Mouse (Mus musculus) CH12.LX (cell line): ENCODE data around the gene Nt5c2. TPM values are rescaled to one million over a fixed set of nuclear protein-coding genes. Genes with fewer than 3 reads are reported as not detected.

Experiments
- DNase-seq: peaks from one replicate; pipeline ENCODE4 v3.0.0-alpha.2; 2013; ENCODE audit errors: extremely low read depth
- H3K27ac ChIP-seq: 2 replicates; pipeline ENCODE4 v1.5.1; 2012; ENCODE audit warnings: low read depth, mild to moderate bottlenecking, control low read depth, moderate library complexity; ENCODE audit not compliant: insufficient read depth
- H3K27me3 ChIP-seq: replicated peaks from 2 replicates; pipeline ENCODE3; 2012; ENCODE audit warnings: inconsistent platforms
- H3K36me3 ChIP-seq, 2 experiments: replicated peaks in 1 of 2; 2 replicates each; pipeline versions ENCODE3 to v1.6.1; 2012; ENCODE audit warnings: inconsistent platforms in 1 of 2, low read length in 1 of 2, mild to moderate bottlenecking in 1 of 2, mixed read lengths in 1 of 2, moderate library complexity in 1 of 2; ENCODE audit not compliant: control insufficient read depth in 1 of 2, insufficient read depth in 1 of 2
- H3K4me1 ChIP-seq, 2 experiments: 2 replicates each; pipeline ENCODE4 v1.6.1; 2012; ENCODE audit warnings: inconsistent platforms in 1 of 2, moderate library complexity in 1 of 2; ENCODE audit not compliant: insufficient read depth in 2 of 2, control insufficient read depth in 1 of 2
- H3K4me2 ChIP-seq: 2 replicates; pipeline ENCODE4 v1.6.1; 2012; ENCODE audit warnings: low read depth, mild to moderate bottlenecking, control low read depth; ENCODE audit not compliant: poor library complexity, insufficient read depth, severe bottlenecking
- H3K4me3 ChIP-seq, 3 experiments: fragments of 150-350 bp in 1 of 3; sonication (generic) in 1 of 3; replicated peaks in 1 of 3; 2 replicates each; pipeline versions ENCODE3 to v1.5.1; 2011 to 2012; ENCODE audit warnings: low read depth in 2 of 3, low read length in 2 of 3, mild to moderate bottlenecking in 2 of 3, moderate library complexity in 2 of 3, control low read depth in 1 of 3, improper control_type of control experiment in 1 of 3, inconsistent platforms in 1 of 3, mixed read lengths in 1 of 3; ENCODE audit not compliant: poor library complexity in 1 of 3
- H3K79me2 ChIP-seq: replicated peaks from 2 replicates; pipeline ENCODE4 v1.6.1; 2012; ENCODE audit warnings: mild to moderate bottlenecking, moderate library complexity; ENCODE audit not compliant: control insufficient read depth, poor library complexity, insufficient read depth, severe bottlenecking; ENCODE audit errors: extremely low read depth
- H3K9ac ChIP-seq: 2 replicates; pipeline ENCODE4 v1.6.1; 2012; ENCODE audit warnings: low read depth, mild to moderate bottlenecking, control low read depth, moderate library complexity; ENCODE audit not compliant: insufficient read depth
- H3K9me3 ChIP-seq: replicated peaks from 2 replicates; pipeline ENCODE3; 2012; ENCODE audit warnings: low read length, inconsistent platforms, mixed read lengths
- CHD2 ChIP-seq: IDR thresholded peaks from 2 replicates; pipeline ENCODE4 v1.6.1; 2011; ENCODE audit warnings: low read length, improper control_type of control experiment
- ELF1 ChIP-seq: IDR thresholded peaks from 2 replicates; pipeline ENCODE4 v1.6.1; 2014; ENCODE audit warnings: low read depth, mild to moderate bottlenecking, inconsistent platforms, low read length, improper control_type of control experiment
- EP300 ChIP-seq: IDR thresholded peaks from 2 replicates; pipeline ENCODE4 v1.6.1; 2011; ENCODE audit warnings: low read length, improper control_type of control experiment
- ETS1 ChIP-seq: conservative IDR thresholded peaks from 2 replicates; pipeline ENCODE4 v1.6.1; 2012; ENCODE audit warnings: low read depth, mild to moderate bottlenecking, inconsistent platforms, low read length, improper control_type of control experiment, moderate library complexity
- GABPA ChIP-seq: IDR thresholded peaks from 2 replicates; pipeline ENCODE4 v1.6.1; 2012; ENCODE audit warnings: low read depth, low read length, improper control_type of control experiment, inconsistent platforms; ENCODE audit not compliant: insufficient replicate concordance
- HCFC1 ChIP-seq: IDR thresholded peaks from 2 replicates; pipeline ENCODE4 v1.6.1; 2012; ENCODE audit warnings: low read depth, mild to moderate bottlenecking, inconsistent platforms, low read length, improper control_type of control experiment
- JUN ChIP-seq: IDR thresholded peaks from 2 replicates; pipeline ENCODE4 v1.6.1; 2011; ENCODE audit warnings: low read depth, mild to moderate bottlenecking, low read length, improper control_type of control experiment, moderate library complexity; ENCODE audit not compliant: insufficient read depth
- JUND ChIP-seq: conservative IDR thresholded peaks from 2 replicates; pipeline ENCODE4 v1.6.1; 2011; ENCODE audit warnings: low read depth, low read length, improper control_type of control experiment
- KAT2A ChIP-seq: IDR thresholded peaks from 2 replicates; pipeline ENCODE4 v1.6.1; 2012; ENCODE audit warnings: low read length, improper control_type of control experiment, inconsistent platforms; ENCODE audit not compliant: insufficient replicate concordance
- MAFK ChIP-seq: IDR thresholded peaks from 2 replicates; pipeline ENCODE4 v1.6.1; 2011; ENCODE audit warnings: low read length, improper control_type of control experiment; ENCODE audit not compliant: insufficient replicate concordance
- MAX ChIP-seq: IDR thresholded peaks from 2 replicates; pipeline ENCODE4 v1.6.1; 2011; ENCODE audit warnings: low read length, improper control_type of control experiment
- MEF2A ChIP-seq: IDR thresholded peaks from 2 replicates; pipeline ENCODE4 v1.6.1; 2014; ENCODE audit warnings: low read depth, mild to moderate bottlenecking, inconsistent platforms, low read length, improper control_type of control experiment, borderline replicate concordance
- NELFE ChIP-seq: IDR thresholded peaks from 2 replicates; pipeline ENCODE4 v1.6.1; 2011; ENCODE audit warnings: low read depth, low read length, improper control_type of control experiment
- SMC3 ChIP-seq: IDR thresholded peaks from 2 replicates; pipeline ENCODE4 v1.6.1; 2011; ENCODE audit warnings: low read depth, low read length, improper control_type of control experiment
- TCF12 ChIP-seq: IDR thresholded peaks from 2 replicates; pipeline ENCODE4 v1.6.1; 2014; ENCODE audit warnings: low read depth, mild to moderate bottlenecking, inconsistent platforms, low read length, improper control_type of control experiment
- UBTF ChIP-seq: IDR thresholded peaks from 2 replicates; pipeline ENCODE4 v1.6.1; 2012; ENCODE audit warnings: low read depth, mild to moderate bottlenecking, inconsistent platforms, low read length, improper control_type of control experiment, moderate library complexity
- USF1 ChIP-seq: IDR thresholded peaks from 2 replicates; pipeline ENCODE4 v1.6.1; 2014; ENCODE audit warnings: low read depth, mild to moderate bottlenecking, inconsistent platforms, low read length, improper control_type of control experiment
- USF2 ChIP-seq: conservative IDR thresholded peaks from 2 replicates; pipeline ENCODE4 v1.6.1; 2011; ENCODE audit warnings: low read depth, low read length, improper control_type of control experiment
- ZKSCAN1 ChIP-seq: IDR thresholded peaks from 2 replicates; pipeline ENCODE4 v1.6.1; 2012; ENCODE audit warnings: low read depth, inconsistent platforms, low read length, improper control_type of control experiment, borderline replicate concordance
- ZMIZ1 ChIP-seq: IDR thresholded peaks from 2 replicates; pipeline ENCODE4 v1.6.1; 2012; ENCODE audit warnings: low read depth, mild to moderate bottlenecking, inconsistent platforms, low read length, improper control_type of control experiment
- ZNF384 ChIP-seq: IDR thresholded peaks from 2 replicates; pipeline ENCODE4 v1.6.1; 2012; ENCODE audit warnings: low read depth, low read length, improper control_type of control experiment, inconsistent platforms
- dilution Hi-C: fragments of 300-500 bp; cut with MboI; formaldehyde crosslinking; loops from 2 replicates; pipeline ENCODE4 v1.14.3; 2020; ENCODE audit warnings: low sequenced_read_pairs; ENCODE audit not compliant: extremely low pct_unique_long_range_greater_than_20kb, extremely low pct_ligation_motif_present
- in situ Hi-C: fragments of 300-500 bp; cut with MboI; formaldehyde crosslinking; loops from 3 replicates; pipeline ENCODE4 v1.14.3; 2019; ENCODE audit warnings: low sequenced_read_pairs, low pct_ligation_motif_present, low pct_unique_long_range_greater_than_20kb, mixed read lengths
- polyA plus RNA-seq: library from polyadenylated mRNA; unstranded; fragments of >175 nt; gene quantifications from 2 replicates; pipeline ENCODE4 v1.2.1, GENCODE M21; 2012; ENCODE audit warnings: low read depth; ENCODE audit not compliant: insufficient read length
- total RNA-seq, 2 experiments: library from RNA; depleted of rRNA; stranded (reverse); fragments of 300-350 nt in 1 of 2; fragments of >200 nt in 1 of 2; gene quantifications; 2 replicates each; pipeline ENCODE4 v1.2.3; 2012 to 2014

The Nt5c2 gene
- total and polyA plus RNA-seq, 3 experiments, result 15.1 to 62.9 (median 21.1) TPM

GRCm38 (mm10) chr19:46890657-46891056 is 124.3 kb downstream of the Nt5c2 start:
- H3K4me2 ChIP-seq, result no peak overlapping the region
- dilution Hi-C loops, result no loop called here
- H3K4me3 ChIP-seq, result no peak overlapping the region
- no peaks in the 10 kb centered on the region for H3K79me2 ChIP-seq
- peaks cover 0 to 11% of the 10 kb centered on the region in 2 experiments; a peak in 2 of 4 replicates for H3K4me1 ChIP-seq
- no peak for DNase-seq
- H3K27me3 ChIP-seq, result no peaks in the 10 kb centered on the region
- no peaks in the 10 kb centered on the region for H3K9me3 ChIP-seq
- no peak overlapping the region for H3K9ac ChIP-seq
- in situ Hi-C loops, result no loop called here
- no peak overlapping the region for H3K27ac ChIP-seq
- peaks cover 58 to 87% of the 10 kb centered on the region in 2 experiments for H3K36me3 ChIP-seq
- TF ChIP-seq ELF1 (no peak), ZMIZ1 (no peak), KAT2A (no peak), CHD2 (no peak), EP300 (no peak), UBTF (no peak), NELFE (no peak), USF1 (no peak), GABPA (no peak), MAFK (no peak), HCFC1 (no peak), JUND (no peak), ZKSCAN1 (no peak), SMC3 (no peak), JUN (no peak)

GRCm38 (mm10) chr19:46889666-46890065 is 125.3 kb downstream of the Nt5c2 start:
- Histone ChIP-seq H3K4me2 (no peak overlapping the region), H3K9ac (no peak overlapping the region), H3K27ac (no peak overlapping the region), H3K36me3 (peaks cover 60 to 90% of the 10 kb centered on the region in 2 experiments), H3K4me1 (peaks cover 0 to 11% of the 10 kb centered on the region in 2 experiments; a peak in 2 of 4 replicates), H3K9me3 (no peaks in the 10 kb centered on the region), H3K79me2 (no peaks in the 10 kb centered on the region), H3K27me3 (no peaks in the 10 kb centered on the region), H3K4me3 (no peak overlapping the region)
- DNase-seq, result no peak
- TF ChIP-seq UBTF (no peak), TCF12 (no peak), ZMIZ1 (no peak), MEF2A (no peak), ZNF384 (no peak), KAT2A (no peak), ETS1 (no peak), MAX (no peak), USF2 (no peak)
- dilution Hi-C loops (no loop called here), in situ Hi-C loops (no loop called here)
